Mouse (Mus musculus) embryonic fibroblast, embryonic 13.5 days (primary cell): ENCODE measurements around the gene Abhd16b.

Experiments
- CTCF ChIP-seq: IDR thresholded peaks from 2 replicates; pipeline ENCODE4 v1.5.1; 2011; ENCODE audit warnings: mild to moderate bottlenecking, control low read depth, low read length, moderate library complexity, borderline replicate concordance; ENCODE audit not compliant: insufficient read depth
- POLR2A ChIP-seq: IDR thresholded peaks from 2 replicates; pipeline ENCODE4 v1.6.1; 2011; ENCODE audit warnings: low read depth, mild to moderate bottlenecking, control low read depth, low read length, moderate library complexity

DNA sequence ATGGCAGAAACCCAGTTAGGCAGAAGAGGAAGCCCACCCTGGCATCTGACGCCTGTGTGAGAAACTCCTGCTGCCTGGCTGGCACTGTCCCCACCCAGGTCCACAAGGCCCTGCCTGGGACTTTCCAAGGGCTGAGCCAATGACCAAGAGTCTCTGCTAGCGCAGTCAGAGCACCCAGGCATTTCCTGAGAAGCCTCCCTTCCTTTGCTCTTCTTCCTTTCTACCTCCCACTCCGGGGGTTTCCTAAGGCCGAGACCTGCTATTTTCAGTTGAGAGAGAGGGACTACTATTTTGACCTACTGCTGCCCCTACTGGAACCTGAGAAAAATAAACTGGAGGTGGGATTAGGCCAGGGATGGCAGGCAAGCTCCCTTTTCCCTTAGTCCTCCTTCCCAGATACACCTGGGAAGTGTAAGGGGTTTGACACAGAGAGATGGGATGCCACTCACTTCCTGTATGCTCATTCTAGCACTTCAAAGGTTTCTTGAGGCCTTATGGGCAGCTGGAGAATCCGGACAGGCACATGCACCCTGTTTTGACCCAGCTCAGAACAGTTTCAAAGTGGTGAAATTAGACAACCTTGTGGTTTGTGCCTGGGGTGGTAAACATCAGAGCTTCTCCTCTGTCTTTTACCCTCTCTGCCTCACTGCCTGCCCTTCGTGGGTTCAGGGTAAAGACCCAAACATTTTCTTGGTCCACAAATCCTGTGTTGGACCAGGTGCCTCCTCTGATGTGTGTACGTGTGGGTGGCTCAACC, 9.3 kb upstream of the Abhd16b start:
- TF ChIP-seq CTCF (no peak), POLR2A (no peak)
